In genomic region chr9:41575826-41576225, GRCm38 (mm10) we compare ENCODE assay signal across 16 mouse cellular contexts.
DNase-seq lines count a peak whose midpoint lies in the region; ATAC-seq lines count a peak whose summit lies in the region.
"Had no signal": no experiment of that assay in that cellular context is flagged by ENCODE, and none has a peak within 500 bp of the region (broad histone marks: within the 10 kb centered on the region; RNA-seq: fewer than 3 reads in every experiment).

No protein-coding gene starts in this region.

- H3K27me3 ChIP-seq in embryonic facial prominence, embryonic 14.5 days (replicated peaks; ENCODE audit: control insufficient read depth, insufficient read depth, low read length): no peaks in the 10 kb centered on the region
- H3K27me3 ChIP-seq in hindbrain, embryonic 13.5 days: no peaks in the 10 kb centered on the region
- H3K27me3 ChIP-seq in midbrain, embryonic 13.5 days: no peaks in the 10 kb centered on the region

- H3K4me2 ChIP-seq in embryonic facial prominence, embryonic 14.5 days (ENCODE audit: low read depth, low read length): no peak overlapping the region
- 0 out of 2 replicates have a peak overlapping the region, but pooled peaks have one; percentile 4 for H3K4me2 ChIP-seq in hindbrain, embryonic 13.5 days
- 0 out of 2 replicates have a peak overlapping the region, but pooled peaks have one; percentile 22 for H3K4me2 ChIP-seq in midbrain, embryonic 13.5 days (replicated peaks)
- H3K4me2 ChIP-seq: heart, embryonic 12.5 days; liver, embryonic 13.5 days had no signal

- ATAC-seq in embryonic facial prominence, embryonic 14.5 days (ENCODE audit: low read depth): no peak; the same call in 1 of the 2 replicates
- no peak for ATAC-seq in hindbrain, embryonic 13.5 days (ENCODE audit: low FRiP score)
- peak; percentile 15; the same call in 1 of the 2 replicates for ATAC-seq in midbrain, embryonic 13.5 days
- no peak for ATAC-seq in inflammation-experienced regulatory T-cells, adult 6 months

- H3K9me3 ChIP-seq in embryonic facial prominence, embryonic 14.5 days (ENCODE audit: control insufficient read depth, low read length): no peaks in the 10 kb centered on the region
- no peaks in the 10 kb centered on the region for H3K9me3 ChIP-seq in hindbrain, embryonic 13.5 days
- no peaks in the 10 kb centered on the region for H3K9me3 ChIP-seq in midbrain, embryonic 13.5 days
- H3K9me3 ChIP-seq: heart, embryonic 12.5 days; liver, embryonic 13.5 days had no signal

- peak overlapping the region; percentile 3; the same call in 1 of the 2 replicates for H3K27ac ChIP-seq in embryonic facial prominence, embryonic 14.5 days (replicated peaks; ENCODE audit: low read depth, low read length)
- peak overlapping the region; percentile 48 for H3K27ac ChIP-seq in hindbrain, embryonic 13.5 days
- peak overlapping the region; percentile 53 for H3K27ac ChIP-seq in midbrain, embryonic 13.5 days
- H3K27ac ChIP-seq: liver, embryonic 13.5 days had no signal

- H3K9ac ChIP-seq in embryonic facial prominence, embryonic 14.5 days (ENCODE audit: low read depth, low read length): no peak overlapping the region
- H3K9ac ChIP-seq in hindbrain, embryonic 13.5 days: no peak overlapping the region
- H3K9ac ChIP-seq in midbrain, embryonic 13.5 days (replicated peaks): no peak overlapping the region
- H3K9ac ChIP-seq: heart, embryonic 12.5 days; liver, embryonic 13.5 days had no signal

- 35% methylated on average over 5 of the region's 5 CpGs for WGBS in embryonic facial prominence, embryonic 14.5 days
- 22% methylated on average over 5 of the region's 5 CpGs for WGBS in hindbrain, embryonic 13.5 days
- 9% methylated on average over 5 of the region's 5 CpGs for WGBS in midbrain, embryonic 13.5 days

- peak; percentile 84 for DNase-seq in heart, adult 11 months
- DNase-seq in heart, postnatal 25 days (ENCODE audit: low spot score): no peak
- peak; percentile 51 for DNase-seq in embryonic facial prominence, embryonic 14.5 days (ENCODE audit: low spot score)
- no peak for DNase-seq in gastrocnemius, postnatal 36 days
- no peak for DNase-seq in layer of hippocampus, adult 18-20 months (ENCODE audit: low spot score in 2 of 2)
- DNase-seq: cerebellum, adult 11 months; gastrocnemius, postnatal 25 days; kidney, adult 8-10 months; liver, embryonic 13.5 days; lung, postnatal 36 days; thymus, adult 18-20 months had no signal

- H3K36me3 ChIP-seq in embryonic facial prominence, embryonic 14.5 days (ENCODE audit: control insufficient read depth, insufficient read depth, low read length): no peaks in the 10 kb centered on the region
- H3K36me3 ChIP-seq in hindbrain, embryonic 13.5 days: no peaks in the 10 kb centered on the region
- H3K36me3 ChIP-seq in midbrain, embryonic 13.5 days: 0 out of 2 replicates have a peak, but pooled peaks cover 4% of the 10 kb centered on the region
- H3K36me3 ChIP-seq: heart, embryonic 12.5 days; liver, embryonic 13.5 days had no signal

- intact Hi-C loops in heart, postnatal 25 days (cut with DNase I): no loop called here
- intact Hi-C loops in gastrocnemius, postnatal 36 days (cut with DNase I): loop anchor here (5.0 kb wide), 1 partner anchor 104 kb away; no protein-coding TSS in a partner anchor

- peaks cover 27% of the 10 kb centered on the region for H3K4me1 ChIP-seq in embryonic facial prominence, embryonic 14.5 days (ENCODE audit: control insufficient read depth, insufficient read depth, low read length)
- peaks cover 32% of the 10 kb centered on the region for H3K4me1 ChIP-seq in hindbrain, embryonic 13.5 days (replicated peaks)
- peaks cover 43% of the 10 kb centered on the region for H3K4me1 ChIP-seq in midbrain, embryonic 13.5 days (replicated peaks)
- H3K4me1 ChIP-seq: liver, embryonic 13.5 days had no signal

- H3K4me3 ChIP-seq in embryonic facial prominence, embryonic 14.5 days (ENCODE audit: low read depth, low read length): no peak overlapping the region
- no peak overlapping the region for H3K4me3 ChIP-seq in hindbrain, embryonic 13.5 days
- no peak overlapping the region for H3K4me3 ChIP-seq in midbrain, embryonic 13.5 days (replicated peaks)
- H3K4me3 ChIP-seq: erythroblast, embryonic 14.5 days; heart, embryonic 12.5 days; liver, embryonic 13.5 days had no signal

Comparison
In these comparisons a context has a peak if more than half of its experiments do, and no peak if none do; other contexts are left out.
1. DNase-seq: peak in heart, adult 11 months (single experiment) and embryonic facial prominence, embryonic 14.5 days (single experiment); none in heart, postnatal 25 days (single experiment), gastrocnemius, postnatal 36 days (0 of 2) and layer of hippocampus, adult 18-20 months (0 of 2).
2. H3K27ac ChIP-seq: peak in every context shown above with its lines; median percentile 53 in midbrain, embryonic 13.5 days; 48 in hindbrain, embryonic 13.5 days; 3 in embryonic facial prominence, embryonic 14.5 days.